Mouse (Mus musculus): Measurements from ENCODE around the gene Crot. TPM values are rescaled to one million over a fixed set of nuclear protein-coding genes. Genes with fewer than 3 reads are reported as not detected.
"Not testable (repeated sequence)": the region's sequence is repeated elsewhere in the genome, so short reads cannot be mapped to it uniquely, and the experiment has no call there.

Gene Crot
- polyA plus RNA-seq, 1 experiment from 2014 or later, result 83.5 TPM

DNA sequence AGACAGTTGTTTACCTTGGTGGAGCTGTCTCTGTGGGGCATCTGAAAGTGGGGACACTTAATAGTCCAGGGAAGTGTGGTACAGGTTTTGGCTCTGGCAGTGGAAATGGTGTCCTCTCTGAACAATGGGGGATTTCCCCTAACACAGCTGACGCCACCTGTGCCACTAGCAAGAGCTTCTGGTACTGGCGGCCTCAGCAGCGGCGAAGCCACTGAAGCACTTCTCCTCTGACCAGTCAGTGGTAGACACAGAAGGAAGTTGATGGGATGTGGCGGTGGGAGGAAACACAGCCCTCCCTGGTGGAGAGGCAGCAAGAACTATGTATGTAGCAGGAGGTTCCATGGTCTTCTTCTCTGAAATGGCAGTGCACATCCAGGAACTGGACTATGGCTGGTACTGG lies 32.6 kb downstream of the Crot start:
- ATAC-seq, result no peak

DNA sequence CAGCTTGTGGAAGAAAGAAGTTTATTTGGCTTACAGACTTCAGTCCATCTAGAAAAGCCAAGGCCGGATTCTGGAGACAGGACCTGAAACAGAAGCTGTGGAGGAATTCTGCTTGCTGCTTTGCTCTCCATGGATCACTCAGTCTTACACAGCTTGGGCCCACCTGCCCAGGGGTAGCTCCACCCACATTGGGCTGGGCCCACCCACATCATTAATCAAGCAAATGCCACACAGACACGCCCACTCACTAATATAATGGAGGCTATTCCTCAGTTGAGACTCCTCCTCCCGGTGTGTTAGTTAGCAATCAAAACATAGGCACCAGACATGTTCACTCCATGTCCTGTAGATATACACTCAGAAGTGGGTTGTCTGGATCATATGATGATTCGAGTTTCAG lies 36.6 kb downstream of the Crot start:
- TF ChIP-seq CTCF (IDR thresholded peaks at IDR 0.05), result no peak
- ChIA-PET POLR2A (interaction anchor here (1.2 kb wide), 1 partner anchor 22 kb away, joined by 3 read pairs; no protein-coding TSS in a partner anchor), CTCF (interaction anchor here (1.1 kb wide), 1 partner anchor 17 kb away, joined by 3 read pairs; no protein-coding TSS in a partner anchor)
- ATAC-seq (no peak), DNase-seq (ENCODE audit: low read depth, low spot score) (no peak)
- in situ Hi-C loops (cut with MboI; ENCODE audit: low pct_unique_long_range_greater_than_20kb), result no loop called here
- H3K27me3 ChIP-seq, result no peaks in the 10 kb centered on the region

More for the DNA sequence above, 32.6 kb downstream of the Crot start:
- H3K27me3 ChIP-seq, result no peaks in the 10 kb centered on the region
- in situ Hi-C loops (cut with MboI; ENCODE audit: low pct_unique_long_range_greater_than_20kb), result no loop called here
- no peak for TF ChIP-seq CTCF (IDR thresholded peaks at IDR 0.05)
- POLR2A ChIA-PET, result no interaction called here
- CTCF ChIA-PET, result interaction anchor here (0.6 kb wide), 1 partner anchor 92 kb away, joined by 3 read pairs; no protein-coding TSS in a partner anchor
- DNase-seq (ENCODE audit: low read depth, low spot score), result no peak

GRCm38 (mm10) chr5:8955544-8955943 lies 41.6 kb downstream of the Crot start:
- H3K27me3 ChIP-seq, result peaks cover 3% of the 10 kb centered on the region
- POLR2A ChIA-PET, result interaction anchor here (0.6 kb wide), 1 partner anchor 100 kb away, joined by 3 read pairs; no protein-coding TSS in a partner anchor
- no peak for ATAC-seq
- TF ChIP-seq CTCF (IDR thresholded peaks at IDR 0.05), result no peak
- no peak for DNase-seq (ENCODE audit: low read depth, low spot score)
- in situ Hi-C loops (cut with MboI; ENCODE audit: low pct_unique_long_range_greater_than_20kb), result no loop called here
- CTCF ChIA-PET, result interaction anchor here (0.9 to 1.5 kb wide), 2 partner anchors 15 to 156 kb away, joined by 3 to 4 read pairs; no protein-coding TSS in a partner anchor

- POLR2A ChIA-PET, result no interaction called here
- DNase-seq (ENCODE audit: low read depth, low spot score), result no peak
- CTCF ChIA-PET, result interaction anchor here (0.6 to 1.3 kb wide), 2 partner anchors 14 to 789 kb away, joined by 3 read pairs; no protein-coding TSS in a partner anchor
- H3K27me3 ChIP-seq, result peaks cover 12% of the 10 kb centered on the region
- no peak for TF ChIP-seq CTCF (IDR thresholded peaks at IDR 0.05)
- in situ Hi-C loops (cut with MboI; ENCODE audit: low pct_unique_long_range_greater_than_20kb), result no loop called here
- ATAC-seq, result no peak
These were observed 43.5 kb downstream of the Crot start for GRCm38 (mm10) chr5:8953660-8954059.

GRCm38 (mm10) chr5:8947423-8948110 lies 49.6 kb downstream of the Crot start:
- ATAC-seq (no peak), DNase-seq (ENCODE audit: low read depth, low spot score) (no peak)
- ChIA-PET POLR2A (interaction anchor here (0.6 kb wide), 1 partner anchor 118 kb away, joined by 3 read pairs; no protein-coding TSS in a partner anchor), CTCF (interaction anchor here (1.4 kb wide), 2 partner anchors 9 to 164 kb away, joined by 4 read pairs; no protein-coding TSS in a partner anchor)
- no peak for TF ChIP-seq CTCF (IDR thresholded peaks at IDR 0.05)
- peaks cover 44% of the 10 kb centered on the region for H3K27me3 ChIP-seq
- in situ Hi-C loops (cut with MboI; ENCODE audit: low pct_unique_long_range_greater_than_20kb), result loop anchor here (10.0 kb wide), 1 partner anchor 97 kb away; no protein-coding TSS in a partner anchor

DNA sequence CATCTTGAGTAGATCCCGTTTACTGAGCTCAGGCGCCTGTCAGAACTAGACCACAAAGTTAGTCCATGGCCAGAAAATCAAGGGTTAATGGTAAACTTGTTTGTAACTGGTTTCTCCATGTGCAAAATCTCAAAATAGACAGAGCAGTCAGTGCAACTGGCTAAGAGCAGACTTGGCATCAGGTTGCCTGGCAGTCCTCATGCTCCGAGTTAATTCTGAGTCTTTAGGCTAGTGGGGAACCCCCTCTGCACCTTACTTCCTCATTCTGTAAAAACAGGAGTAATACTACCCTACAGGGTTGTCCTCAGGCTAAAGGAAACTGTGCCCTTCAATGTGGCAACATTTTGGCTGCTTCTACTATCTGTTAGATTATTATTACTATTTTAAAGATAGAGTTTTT lies 53.3 kb downstream of the Crot start:
- no peak for ATAC-seq
- in situ Hi-C loops (cut with MboI; ENCODE audit: low pct_unique_long_range_greater_than_20kb), result loop anchor here (10.0 kb wide), 1 partner anchor 101 kb away; no protein-coding TSS in a partner anchor
- TF ChIP-seq CTCF (IDR thresholded peaks at IDR 0.05), result no peak
- peaks cover 32% of the 10 kb centered on the region for H3K27me3 ChIP-seq
- ChIA-PET POLR2A (no interaction called here), CTCF (interaction anchor here (0.9 to 1.4 kb wide), 2 partner anchors 14 to 168 kb away, joined by 3 to 4 read pairs; no protein-coding TSS in a partner anchor)
- DNase-seq (ENCODE audit: low read depth, low spot score), result no peak

GRCm38 (mm10) chr5:8941266-8941665 lies 55.9 kb downstream of the Crot start:
- DNase-seq (ENCODE audit: low read depth, low spot score); POLR2A ChIA-PET; ATAC-seq: not testable (repeated sequence)
- CTCF ChIA-PET, result interaction anchor here (0.9 to 2.6 kb wide), 7 partner anchors 14 to 489 kb away, joined by 3 to 17 read pairs (median 3); no protein-coding TSS in a partner anchor
- peaks cover 17% of the 10 kb centered on the region for H3K27me3 ChIP-seq
- in situ Hi-C loops (cut with MboI; ENCODE audit: low pct_unique_long_range_greater_than_20kb), result loop anchor here (10.0 kb wide), 1 partner anchor 104 kb away; no protein-coding TSS in a partner anchor

GRCm38 (mm10) chr5:8937965-8938364 lies 59.2 kb downstream of the Crot start:
- in situ Hi-C loops (cut with MboI; ENCODE audit: low pct_unique_long_range_greater_than_20kb), result loop anchor here (10.0 kb wide), 1 partner anchor 487 kb away; no protein-coding TSS in a partner anchor
- no peak for TF ChIP-seq CTCF (IDR thresholded peaks at IDR 0.05)
- peaks cover 10% of the 10 kb centered on the region for H3K27me3 ChIP-seq
- ChIA-PET POLR2A (no interaction called here), CTCF (no interaction called here)
- no peak for ATAC-seq
- DNase-seq (ENCODE audit: low read depth, low spot score), result no peak

GRCm38 (mm10) chr5:8928440-8928839 lies 68.7 kb downstream of the Crot start:
- in situ Hi-C loops (cut with MboI; ENCODE audit: low pct_unique_long_range_greater_than_20kb), result no loop called here

GRCm38 (mm10) chr5:8917069-8917468 lies 80.1 kb downstream of the Crot start:
- ATAC-seq (no peak), DNase-seq (ENCODE audit: low read depth, low spot score) (no peak)
- in situ Hi-C loops (cut with MboI; ENCODE audit: low pct_unique_long_range_greater_than_20kb), result no loop called here
- ChIA-PET POLR2A (no interaction called here), CTCF (no interaction called here)
- no peak for TF ChIP-seq CTCF (IDR thresholded peaks at IDR 0.05)
- peaks cover 31% of the 10 kb centered on the region for H3K27me3 ChIP-seq

More at GRCm38 (mm10) chr5:8928440-8928839, 68.7 kb downstream of the Crot start:
- peaks cover 17% of the 10 kb centered on the region for H3K27me3 ChIP-seq
- no peak for ATAC-seq
- no peak for DNase-seq (ENCODE audit: low read depth, low spot score)
- no peak for TF ChIP-seq CTCF (IDR thresholded peaks at IDR 0.05)
- POLR2A ChIA-PET, result no interaction called here
- CTCF ChIA-PET, result interaction anchor here (1.1 kb wide), 1 partner anchor 22 kb away, joined by 3 read pairs; no protein-coding TSS in a partner anchor

DNA sequence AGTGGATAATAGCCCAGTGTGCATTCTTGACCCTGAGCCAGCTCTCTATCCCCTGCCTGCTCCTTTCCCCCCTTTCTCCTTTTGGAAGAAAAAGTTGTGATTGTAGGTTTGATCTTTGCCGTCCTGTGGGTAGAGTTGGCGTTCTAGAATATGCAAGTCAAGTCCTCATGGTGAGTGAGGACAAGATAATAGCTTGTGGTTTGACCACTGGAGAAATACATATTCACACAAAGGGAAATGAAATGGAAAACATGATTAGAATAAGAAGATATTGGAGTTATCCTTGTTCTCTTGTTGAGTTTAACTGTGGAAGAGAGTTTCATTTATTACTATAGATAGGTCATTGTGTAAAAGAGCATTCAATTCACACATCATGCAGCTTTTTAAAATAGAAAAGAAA lies 80.7 kb downstream of the Crot start:
- POLR2A ChIA-PET, result no interaction called here
- in situ Hi-C loops (cut with MboI; ENCODE audit: low pct_unique_long_range_greater_than_20kb), result no loop called here
- no peak for ATAC-seq

More for the DNA sequence above, 80.7 kb downstream of the Crot start:
- CTCF ChIA-PET, result interaction anchor here (1.2 kb wide), 1 partner anchor 23 kb away, joined by 3 read pairs; the partner anchor contains the start of gene Abcb4
- DNase-seq (ENCODE audit: low read depth, low spot score), result no peak
- H3K27me3 ChIP-seq, result peaks cover 31% of the 10 kb centered on the region
- no peak for TF ChIP-seq CTCF (IDR thresholded peaks at IDR 0.05)

Other genes with a start within 250 kb of the Crot start
- 0.17 TPM for gene Abcb1b, start 199.2 kb downstream of the Crot start, polyA plus RNA-seq (2021)
- 0.24 TPM for gene Abcb4, start 103.6 kb downstream of the Crot start, polyA plus RNA-seq (2021)
- 11.2 TPM for gene Tmem243, start 103.3 kb upstream of the Crot start, polyA plus RNA-seq (2021)
- 38.5 TPM for gene Dmtf1, start 164.5 kb upstream of the Crot start, polyA plus RNA-seq (2021)

All from Patski (cell line).